ENCODE assay signal across 8 mouse cellular contexts in genomic region chr16:91269468-91270211, GRCm38 (mm10). TPM values are rescaled to one million over a fixed set of nuclear protein-coding genes. Genes with fewer than 3 reads are reported as not detected.
DNase-seq lines count a peak whose midpoint lies in the region; ATAC-seq lines count a peak whose summit lies in the region.

Gene Olig1, plus strand, starts transcription at chr16:91269772.

- peak within 1 kb of the TSS; percentile 43 for H3K4me3 ChIP-seq in embryonic facial prominence, embryonic 12.5 days
- H3K4me3 ChIP-seq in kidney, embryonic 14.5 days (ENCODE audit: low read length), result peak within 1 kb of the TSS; percentile 42
- H3K4me3 ChIP-seq in limb, embryonic 13.5 days, result peak within 1 kb of the TSS; percentile 47
- H3K4me3 ChIP-seq in midbrain, embryonic 16.5 days (ENCODE audit: low read depth, low read length), result peak within 1 kb of the TSS; percentile 55

- no peaks in the 10 kb centered on the region for H3K36me3 ChIP-seq in embryonic facial prominence, embryonic 12.5 days
- H3K36me3 ChIP-seq in kidney, embryonic 14.5 days (ENCODE audit: control insufficient read depth, insufficient read depth, low read length), result no peaks in the 10 kb centered on the region
- H3K36me3 ChIP-seq in limb, embryonic 13.5 days, result no peaks in the 10 kb centered on the region
- H3K36me3 ChIP-seq in midbrain, embryonic 16.5 days (ENCODE audit: control insufficient read depth, insufficient read depth, low read length), result no peaks in the 10 kb centered on the region

- peak; percentile 25 for DNase-seq in kidney, adult 11 months
- no peak for DNase-seq in kidney, adult 18-20 months
- peak; percentile 45 to 51 for DNase-seq in heart, adult 9 months (ENCODE audit: low spot score in 2 of 2)
- DNase-seq in testis, postnatal 10 days (ENCODE audit: low spot score), result peak; percentile 65

- under 1% methylated on average over 62 of the region's 64 CpGs for WGBS in embryonic facial prominence, embryonic 12.5 days
- under 1% methylated on average over 64 of the region's 64 CpGs for WGBS in kidney, embryonic 14.5 days
- under 1% methylated on average over 62 of the region's 64 CpGs for WGBS in limb, embryonic 13.5 days
- under 1% methylated on average over 64 of the region's 64 CpGs for WGBS in midbrain, embryonic 16.5 days

- peak; percentile 83 for ATAC-seq in embryonic facial prominence, embryonic 12.5 days (ENCODE audit: insufficient number of reproducible peaks, insufficient read depth, low FRiP score, low TSS enrichment)
- peak; percentile 87 for ATAC-seq in kidney, embryonic 14.5 days (ENCODE audit: low FRiP score, low TSS enrichment)
- peak; percentile 85; the same call in 1 of the 2 replicates for ATAC-seq in limb, embryonic 13.5 days (ENCODE audit: low FRiP score, low read depth)
- ATAC-seq in midbrain, embryonic 16.5 days, result peak; percentile 92

- peaks cover 19% of the 10 kb centered on the region for H3K4me1 ChIP-seq in embryonic facial prominence, embryonic 12.5 days
- H3K4me1 ChIP-seq in kidney, embryonic 14.5 days (ENCODE audit: control insufficient read depth, insufficient read depth, low read length), result peaks cover 11% of the 10 kb centered on the region
- H3K4me1 ChIP-seq in limb, embryonic 13.5 days, result peaks cover 31% of the 10 kb centered on the region
- H3K4me1 ChIP-seq in midbrain, embryonic 16.5 days (ENCODE audit: control insufficient read depth, insufficient read depth, low read length), result peaks cover 22% of the 10 kb centered on the region

- peaks cover 97% of the 10 kb centered on the region for H3K27me3 ChIP-seq in embryonic facial prominence, embryonic 12.5 days
- peaks cover 94% of the 10 kb centered on the region for H3K27me3 ChIP-seq in kidney, embryonic 14.5 days (ENCODE audit: control insufficient read depth, insufficient read depth, low read length)
- H3K27me3 ChIP-seq in limb, embryonic 13.5 days, result peaks cover 100% of the 10 kb centered on the region
- peaks cover 86% of the 10 kb centered on the region for H3K27me3 ChIP-seq in midbrain, embryonic 16.5 days (ENCODE audit: control insufficient read depth, insufficient read depth, low read depth, low read length)

- no peak within 1 kb of the TSS for H3K27ac ChIP-seq in embryonic facial prominence, embryonic 12.5 days
- H3K27ac ChIP-seq in kidney, embryonic 14.5 days (ENCODE audit: low read depth, low read length), result no peak within 1 kb of the TSS
- H3K27ac ChIP-seq in limb, embryonic 13.5 days, result no peak within 1 kb of the TSS
- peak within 1 kb of the TSS; percentile 18; the same call in 1 of the 2 replicates for H3K27ac ChIP-seq in midbrain, embryonic 16.5 days (ENCODE audit: low read length)

- H3K4me2 ChIP-seq in embryonic facial prominence, embryonic 12.5 days (replicated peaks), result peak within 1 kb of the TSS; percentile 77
- H3K4me2 ChIP-seq in kidney, embryonic 14.5 days (replicated peaks; ENCODE audit: low read depth, low read length), result peak within 1 kb of the TSS; percentile 69
- H3K4me2 ChIP-seq in limb, embryonic 13.5 days (replicated peaks), result peak within 1 kb of the TSS; percentile 85
- peak within 1 kb of the TSS; percentile 77 for H3K4me2 ChIP-seq in midbrain, embryonic 16.5 days (ENCODE audit: low read length)

- no peaks in the 10 kb centered on the region for H3K9me3 ChIP-seq in embryonic facial prominence, embryonic 12.5 days
- no peaks in the 10 kb centered on the region for H3K9me3 ChIP-seq in kidney, embryonic 14.5 days (ENCODE audit: control insufficient read depth, low read length)
- no peaks in the 10 kb centered on the region for H3K9me3 ChIP-seq in limb, embryonic 13.5 days
- H3K9me3 ChIP-seq in midbrain, embryonic 16.5 days (replicated peaks; ENCODE audit: control insufficient read depth, low read length, poor library complexity, severe bottlenecking), result no peaks in the 10 kb centered on the region

- no peak within 1 kb of the TSS for H3K9ac ChIP-seq in embryonic facial prominence, embryonic 12.5 days
- H3K9ac ChIP-seq in kidney, embryonic 14.5 days (ENCODE audit: low read depth, low read length), result no peak within 1 kb of the TSS
- peak within 1 kb of the TSS; percentile 4; the same call in 1 of the 2 replicates for H3K9ac ChIP-seq in limb, embryonic 13.5 days
- peak within 1 kb of the TSS; percentile 59 for H3K9ac ChIP-seq in midbrain, embryonic 16.5 days (ENCODE audit: low read depth, low read length)

RNA-seq across cellular contexts. Expression of gene Olig1, which starts in this region (rescaled TPM):
- 1.9 and 5.0 TPM in 2 replicates for polyA plus RNA-seq in embryonic facial prominence, embryonic 12.5 days (2016; fragmentation: Nextera tagmentation; extraction: Ambion mirVana)
- not detected in 2 replicates for polyA plus RNA-seq in kidney, embryonic 14.5 days (2014; fragmentation: Nextera tagmentation; extraction: Ambion mirVana)
- 0.09 and 0.22 TPM in 2 replicates for polyA plus RNA-seq in limb, embryonic 13.5 days (2015; fragmentation: Nextera tagmentation; extraction: Ambion mirVana)
- 94.2 and 131 TPM in 2 replicates for polyA plus RNA-seq in midbrain, embryonic 16.5 days (2015; fragmentation: Nextera tagmentation; extraction: Ambion mirVana)

Comparison
In these comparisons a context has a peak if more than half of its experiments do, and no peak if none do; other contexts are left out.
1. RNA of gene Olig1 (polyA plus RNA-seq): 94.2 to 131 TPM in midbrain, embryonic 16.5 days; 1.9 to 5.0 TPM in embryonic facial prominence, embryonic 12.5 days, 0.09 to 0.22 TPM in limb, embryonic 13.5 days and not detected in kidney, embryonic 14.5 days; every median in the first group is over 10 times any median in the second.
2. Peak in ATAC-seq, H3K4me3 ChIP-seq and H3K4me2 ChIP-seq in kidney, embryonic 14.5 days; RNA of the gene not detected or under 1 TPM.
3. Peak in ATAC-seq, H3K4me3 ChIP-seq, H3K9ac ChIP-seq and H3K4me2 ChIP-seq in limb, embryonic 13.5 days; RNA of the gene not detected or under 1 TPM.
4. Peak in every context shown above with its lines, with median percentiles within 50 percentile points of each other: ATAC-seq, H3K4me2 ChIP-seq and H3K4me3 ChIP-seq.